7 mouse cellular contexts compared by ENCODE assay signal in genomic region chr13:42053656-42054055, GRCm38 (mm10). TPM values are rescaled to one million over a fixed set of nuclear protein-coding genes. Genes with fewer than 3 reads are reported as not detected.
DNase-seq lines count a peak whose midpoint lies in the region; ATAC-seq lines count a peak whose summit lies in the region.

No protein-coding gene starts in this region.

- H3K9me3 ChIP-seq in lung, embryonic 15.5 days: no peaks in the 10 kb centered on the region
- no peaks in the 10 kb centered on the region for H3K9me3 ChIP-seq in embryonic facial prominence, embryonic 14.5 days (ENCODE audit: control insufficient read depth, low read length)
- no peaks in the 10 kb centered on the region for H3K9me3 ChIP-seq in limb, embryonic 12.5 days
- H3K9me3 ChIP-seq in stomach, embryonic 16.5 days (replicated peaks; ENCODE audit: control insufficient read depth, low read length): no peaks in the 10 kb centered on the region

- no peak for DNase-seq in lung, postnatal 14 days
- peak; percentile 28 for DNase-seq in embryonic facial prominence, embryonic 14.5 days (ENCODE audit: low spot score)
- no peak for DNase-seq in spleen, postnatal 36 days (ENCODE audit: low spot score in 2 of 2)
- no peak for DNase-seq in layer of hippocampus, adult 9-11 months

- no peaks in the 10 kb centered on the region for H3K27me3 ChIP-seq in lung, embryonic 15.5 days
- H3K27me3 ChIP-seq in embryonic facial prominence, embryonic 14.5 days (replicated peaks; ENCODE audit: control insufficient read depth, insufficient read depth, low read length): no peaks in the 10 kb centered on the region
- no peaks in the 10 kb centered on the region for H3K27me3 ChIP-seq in limb, embryonic 12.5 days
- H3K27me3 ChIP-seq in stomach, embryonic 16.5 days (ENCODE audit: control insufficient read depth, insufficient read depth, low read length): no peaks in the 10 kb centered on the region

- H3K4me2 ChIP-seq in lung, embryonic 15.5 days: peak overlapping the region; percentile 79
- peak overlapping the region; percentile 85 for H3K4me2 ChIP-seq in embryonic facial prominence, embryonic 14.5 days (ENCODE audit: low read depth, low read length)
- peak overlapping the region; percentile 77 for H3K4me2 ChIP-seq in limb, embryonic 12.5 days
- peak overlapping the region; percentile 90 for H3K4me2 ChIP-seq in stomach, embryonic 16.5 days (ENCODE audit: low read depth, low read length)

- H3K4me3 ChIP-seq in lung, embryonic 15.5 days: peak overlapping the region; percentile 98
- peak overlapping the region; percentile 82 for H3K4me3 ChIP-seq in embryonic facial prominence, embryonic 14.5 days (ENCODE audit: low read depth, low read length)
- H3K4me3 ChIP-seq in limb, embryonic 12.5 days (replicated peaks): peak overlapping the region; percentile 84
- peak overlapping the region; percentile 90 for H3K4me3 ChIP-seq in stomach, embryonic 16.5 days (replicated peaks; ENCODE audit: low read length)

- 19% methylated on average over 2 of the region's 2 CpGs for WGBS in lung, embryonic 15.5 days
- WGBS in embryonic facial prominence, embryonic 14.5 days: 38% methylated on average over 2 of the region's 2 CpGs
- 34% methylated on average over 2 of the region's 2 CpGs for WGBS in limb, embryonic 12.5 days
- 31% methylated on average over 2 of the region's 2 CpGs for WGBS in stomach, embryonic 16.5 days

- no peak for ATAC-seq in lung, embryonic 15.5 days (ENCODE audit: borderline replicate concordance, extremely low read depth, low FRiP score, low TSS enrichment)
- no peak for ATAC-seq in embryonic facial prominence, embryonic 14.5 days (ENCODE audit: low read depth)
- ATAC-seq in limb, embryonic 12.5 days (ENCODE audit: insufficient number of reproducible peaks, insufficient read depth, low FRiP score, low TSS enrichment, low read depth): no peak
- no peak for ATAC-seq in stomach, embryonic 16.5 days (ENCODE audit: insufficient read depth, low FRiP score)

- H3K27ac ChIP-seq in lung, embryonic 15.5 days: 0 out of 2 replicates have a peak overlapping the region, but pooled peaks have one; percentile 98
- peak overlapping the region; percentile 94; the same call in 1 of the 2 replicates for H3K27ac ChIP-seq in embryonic facial prominence, embryonic 14.5 days (replicated peaks; ENCODE audit: low read depth, low read length)
- no peak overlapping the region for H3K27ac ChIP-seq in limb, embryonic 12.5 days
- no peak overlapping the region for H3K27ac ChIP-seq in stomach, embryonic 16.5 days (ENCODE audit: low read length)

- peak overlapping the region; percentile 92 for H3K9ac ChIP-seq in lung, embryonic 15.5 days
- peak overlapping the region; percentile 88; the same call in 1 of the 2 replicates for H3K9ac ChIP-seq in embryonic facial prominence, embryonic 14.5 days (ENCODE audit: low read depth, low read length)
- peak overlapping the region; percentile 92; the same call in 1 of the 2 replicates for H3K9ac ChIP-seq in limb, embryonic 12.5 days (replicated peaks)
- no peak overlapping the region for H3K9ac ChIP-seq in stomach, embryonic 16.5 days (ENCODE audit: low read length)

- peaks cover 21% of the 10 kb centered on the region for H3K36me3 ChIP-seq in lung, embryonic 15.5 days
- peaks cover 22% of the 10 kb centered on the region for H3K36me3 ChIP-seq in embryonic facial prominence, embryonic 14.5 days (ENCODE audit: control insufficient read depth, insufficient read depth, low read length)
- H3K36me3 ChIP-seq in limb, embryonic 12.5 days: peaks cover 18% of the 10 kb centered on the region
- H3K36me3 ChIP-seq in stomach, embryonic 16.5 days (ENCODE audit: control insufficient read depth, insufficient read depth, low read length): 0 out of 2 replicates have a peak, but pooled peaks cover 3% of the 10 kb centered on the region

- H3K4me1 ChIP-seq in lung, embryonic 15.5 days: peaks cover 9% of the 10 kb centered on the region
- peaks cover 7% of the 10 kb centered on the region; the same call in 1 of the 2 replicates for H3K4me1 ChIP-seq in embryonic facial prominence, embryonic 14.5 days (ENCODE audit: control insufficient read depth, insufficient read depth, low read length)
- H3K4me1 ChIP-seq in limb, embryonic 12.5 days (replicated peaks): peaks cover 12% of the 10 kb centered on the region
- H3K4me1 ChIP-seq in stomach, embryonic 16.5 days (ENCODE audit: control insufficient read depth, insufficient read depth, low read length): peaks cover 7% of the 10 kb centered on the region; the same call in 1 of the 2 replicates

RNA-seq across cellular contexts. Expression of gene Hivep1, which starts 1.8 kb away (rescaled TPM):
- polyA plus RNA-seq in lung, embryonic 15.5 days (2015; fragmentation: Nextera tagmentation; extraction: Ambion mirVana): 11.0 and 12.8 TPM in 2 replicates
- polyA plus RNA-seq in embryonic facial prominence, embryonic 14.5 days (2014; fragmentation: Nextera tagmentation; extraction: Ambion mirVana): 10.9 and 11.3 TPM in 2 replicates
- polyA plus RNA-seq in limb, embryonic 12.5 days (2016; fragmentation: Nextera tagmentation; extraction: Ambion mirVana): 12.9 and 13.2 TPM in 2 replicates
- polyA plus RNA-seq in stomach, embryonic 16.5 days (2015; fragmentation: Nextera tagmentation; extraction: Ambion mirVana): 5.3 and 7.0 TPM in 2 replicates

Comparison
In these comparisons a context has a peak if more than half of its experiments do, and no peak if none do; other contexts are left out.
1. H3K27ac ChIP-seq: peak in lung, embryonic 15.5 days (single experiment) and embryonic facial prominence, embryonic 14.5 days (single experiment); none in limb, embryonic 12.5 days (single experiment) and stomach, embryonic 16.5 days (single experiment).
2. Peak in every context shown above with its lines, with median percentiles within 50 percentile points of each other: H3K4me2 ChIP-seq and H3K4me3 ChIP-seq.